Mouse (Mus musculus): ENCODE measurements around the gene Cd276. TPM values are rescaled to one million over a fixed set of nuclear protein-coding genes. Genes with fewer than 3 reads are reported as not detected.

Cd276 gene
- total RNA-seq, 4 experiments from 2014 or later, result 6.7 to 8.6 (median 7.7) TPM

DNA sequence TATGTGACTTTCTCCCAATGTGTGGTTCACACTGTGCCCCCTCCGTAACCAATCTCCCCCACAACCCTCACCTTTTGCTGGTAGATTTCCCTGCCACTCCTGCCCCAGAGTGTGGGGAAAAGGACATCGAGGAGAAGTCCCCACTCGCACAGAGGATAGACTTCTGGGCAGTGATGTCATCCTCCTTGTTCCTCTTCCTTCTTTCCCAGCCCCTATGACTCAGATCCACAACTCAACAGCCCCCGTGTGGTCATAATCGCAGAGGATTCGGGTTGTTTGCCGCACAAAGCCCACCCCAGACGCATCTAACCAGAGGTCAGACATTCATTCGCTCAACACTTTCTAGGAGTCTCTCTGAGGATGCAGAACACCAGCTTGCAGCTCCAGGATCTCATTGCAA, 3.2 kb downstream of the Cd276 start:
- DNase-seq (ENCODE audit: low spot score in 2 of 2), result no peak

- no peak for DNase-seq (ENCODE audit: low spot score in 2 of 2)
These were observed 4.3 kb downstream of the Cd276 start for GRCm38 (mm10) chr9:58550928-58551327.

DNA sequence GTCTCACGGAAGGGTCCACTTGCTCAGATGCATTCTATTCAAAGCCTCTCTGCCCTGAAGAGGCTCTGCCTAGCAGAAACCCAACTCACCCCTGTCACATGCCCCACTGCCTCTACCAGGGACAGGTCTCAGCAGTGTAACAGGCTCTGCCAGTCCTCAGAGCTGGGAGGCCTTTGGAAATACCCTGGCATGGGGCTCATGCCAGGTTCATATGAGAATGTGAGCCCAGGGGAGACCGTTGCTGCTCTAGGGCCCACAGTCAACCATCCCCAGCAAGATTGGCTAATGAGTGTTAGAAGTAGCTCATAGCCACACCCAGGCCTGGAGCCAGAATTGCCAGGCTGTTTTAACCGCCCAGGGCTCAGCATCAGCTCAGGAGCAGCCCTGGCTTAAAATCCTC, 5.5 kb downstream of the Cd276 start:
- DNase-seq (ENCODE audit: low spot score in 2 of 2), result no peak

- DNase-seq (ENCODE audit: low spot score in 2 of 2), result no peak
These were observed 6.3 kb downstream of the Cd276 start for GRCm38 (mm10) chr9:58548897-58549296.

- DNase-seq (ENCODE audit: low spot score in 2 of 2), result no peak
These were observed 8.4 kb downstream of the Cd276 start for GRCm38 (mm10) chr9:58546630-58547360.

- no peak for DNase-seq (ENCODE audit: low spot score in 2 of 2)
These were observed 9.8 kb downstream of the Cd276 start for GRCm38 (mm10) chr9:58545428-58545827.

GRCm38 (mm10) chr9:58544879-58545324, 10.3 kb downstream of the Cd276 start:
- DNase-seq (ENCODE audit: low spot score in 2 of 2), result peak in 1 of 2 experiments; percentile 45

GRCm38 (mm10) chr9:58541895-58542338, 13.3 kb downstream of the Cd276 start:
- DNase-seq (ENCODE audit: low spot score in 2 of 2), result peak; percentile 68 to 73

GRCm38 (mm10) chr9:58539886-58540285, 15.4 kb downstream of the Cd276 start:
- peak in 1 of 2 experiments; percentile 57 for DNase-seq (ENCODE audit: low spot score in 2 of 2)

- DNase-seq (ENCODE audit: low spot score in 2 of 2), result no peak
These were observed 17.5 kb downstream of the Cd276 start for GRCm38 (mm10) chr9:58537774-58538173.

DNA sequence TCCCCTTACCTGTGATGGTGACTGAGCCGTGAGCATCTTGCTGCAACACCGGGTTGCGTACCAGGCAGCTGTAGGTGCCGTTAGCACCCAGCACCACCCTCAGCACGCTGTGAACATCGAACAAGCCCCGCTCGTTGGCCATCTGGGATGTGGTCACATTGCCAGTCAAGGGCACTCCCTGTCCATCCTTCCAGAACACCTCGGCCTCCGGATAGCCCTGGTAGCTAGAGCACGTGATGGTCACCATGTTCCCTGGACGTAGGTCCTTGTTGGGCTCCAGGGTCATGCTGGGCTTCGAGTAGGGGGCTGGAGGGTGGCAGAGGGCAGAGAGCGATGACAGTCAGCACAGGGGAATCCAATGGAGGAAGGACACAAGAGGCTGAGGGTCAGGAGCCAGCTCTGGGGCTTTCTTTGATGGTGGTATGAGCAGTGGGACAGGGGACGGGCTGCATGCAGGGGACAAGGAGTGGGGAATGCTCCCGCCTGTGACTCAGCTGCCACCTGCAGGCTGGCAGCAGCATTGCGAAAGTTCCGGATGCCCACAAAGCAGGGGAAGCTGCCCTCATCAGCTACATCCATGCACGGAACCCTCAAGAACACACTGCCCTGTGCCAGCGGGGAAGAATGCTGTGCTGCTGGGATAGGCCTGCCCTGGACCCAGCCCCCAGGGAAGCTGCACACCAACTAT, 19.6 kb downstream of the Cd276 start:
- DNase-seq (ENCODE audit: low spot score in 2 of 2), result no peak

DNA sequence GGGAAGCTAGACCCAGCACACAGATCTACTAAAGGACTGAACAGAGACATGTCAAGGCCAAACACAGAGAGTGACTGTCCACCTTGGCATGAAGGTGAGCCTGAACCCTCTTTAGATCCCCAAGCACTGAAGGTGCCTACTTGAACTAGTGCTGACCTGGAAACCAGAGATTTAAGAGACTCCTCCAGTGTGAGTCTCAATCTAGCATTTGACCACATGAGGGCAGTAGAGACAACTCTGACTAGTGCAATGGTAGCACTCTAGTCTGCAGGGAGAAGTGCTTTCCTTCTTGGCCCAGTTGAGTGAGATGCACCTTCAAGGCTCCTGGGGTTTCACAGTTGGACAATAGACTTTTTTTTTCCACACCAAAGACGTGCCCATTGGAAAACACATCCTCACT, 20.5 kb downstream of the Cd276 start:
- DNase-seq (ENCODE audit: low spot score in 2 of 2), result peak in 1 of 2 experiments; percentile 48

DNA sequence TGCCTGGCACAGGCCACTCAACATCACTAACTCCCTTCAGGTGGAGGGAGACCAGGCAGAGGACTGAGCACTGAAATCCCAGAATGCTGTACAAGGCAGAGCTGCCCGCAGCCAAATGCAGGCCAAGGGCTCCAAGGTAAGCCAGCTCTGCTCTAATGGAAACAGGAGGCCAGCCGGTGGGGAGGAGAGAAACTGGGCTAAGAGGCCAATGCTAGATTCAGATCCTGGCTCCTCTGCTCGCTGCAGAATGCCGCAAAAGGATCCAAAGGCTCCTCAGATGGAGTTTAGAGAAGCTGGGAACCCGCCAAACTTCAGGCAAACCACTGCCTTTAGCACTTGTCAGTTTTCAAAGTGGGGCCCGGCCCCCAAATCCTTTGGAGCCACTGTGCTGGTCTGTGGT, 21.9 kb downstream of the Cd276 start:
- no peak for DNase-seq (ENCODE audit: low spot score in 2 of 2)

DNA sequence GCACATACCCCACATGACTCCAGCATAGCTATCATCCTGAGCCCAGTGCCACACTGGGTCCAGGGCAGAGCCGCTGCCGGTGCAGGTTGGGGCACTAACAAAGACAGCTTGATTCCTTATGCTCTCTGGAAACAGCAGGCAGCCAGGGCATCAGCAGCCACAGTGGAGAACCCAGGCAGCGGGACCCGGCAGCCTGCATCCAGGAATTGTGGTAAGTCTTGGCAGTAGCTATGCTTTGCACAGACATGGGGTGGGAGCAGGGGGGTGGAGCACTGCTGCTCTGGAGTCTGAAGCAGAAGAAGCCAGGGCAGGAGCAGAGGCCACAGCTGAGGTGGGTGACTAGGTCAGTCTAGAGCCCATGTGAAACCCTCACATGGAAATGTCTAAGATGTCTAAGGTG, 23.0 kb downstream of the Cd276 start:
- DNase-seq (ENCODE audit: low spot score in 2 of 2), result no peak

DNA sequence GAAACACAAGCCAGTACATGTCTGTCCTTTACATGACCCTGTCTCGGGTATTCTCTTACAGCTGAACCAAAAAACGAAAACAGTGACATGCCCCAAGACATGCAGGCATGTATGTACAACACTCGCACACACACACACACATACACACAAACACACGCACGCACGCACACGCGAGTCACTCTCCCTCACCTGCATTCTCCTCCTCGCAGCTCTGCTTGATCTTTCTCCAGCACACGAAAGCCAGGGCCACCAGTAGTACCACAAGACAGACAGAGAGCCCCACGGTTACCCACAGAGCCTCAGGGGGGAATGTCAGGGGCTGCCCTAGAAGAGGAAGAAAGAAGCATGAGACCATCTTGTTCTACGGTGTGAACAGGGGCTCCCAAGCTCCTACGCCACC, 24.8 kb downstream of the Cd276 start:
- DNase-seq (ENCODE audit: low spot score in 2 of 2), result no peak

DNA sequence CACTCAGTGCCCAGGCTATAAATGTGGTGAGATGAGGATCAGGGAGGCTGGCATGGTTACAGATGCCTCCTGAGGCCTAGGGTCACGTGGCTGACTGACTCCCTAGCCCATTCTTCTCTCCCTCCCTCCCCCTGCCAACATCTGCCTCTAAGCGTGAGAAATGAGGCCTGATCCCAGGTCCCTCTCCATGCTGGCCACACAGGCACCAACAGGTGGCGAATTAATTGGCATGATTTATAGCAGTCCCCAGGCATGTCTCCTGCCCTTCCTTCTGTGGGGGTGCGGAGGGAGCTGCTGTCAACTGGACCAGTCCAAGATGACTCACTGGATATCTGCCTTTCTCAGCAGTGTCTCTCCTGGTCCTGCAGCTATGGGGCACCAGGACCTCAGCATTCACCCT, 27.4 kb downstream of the Cd276 start:
- no peak for DNase-seq (ENCODE audit: low spot score in 2 of 2)

GRCm38 (mm10) chr9:58525108-58525507, 30.1 kb downstream of the Cd276 start:
- DNase-seq (ENCODE audit: low spot score in 2 of 2), result no peak

DNA sequence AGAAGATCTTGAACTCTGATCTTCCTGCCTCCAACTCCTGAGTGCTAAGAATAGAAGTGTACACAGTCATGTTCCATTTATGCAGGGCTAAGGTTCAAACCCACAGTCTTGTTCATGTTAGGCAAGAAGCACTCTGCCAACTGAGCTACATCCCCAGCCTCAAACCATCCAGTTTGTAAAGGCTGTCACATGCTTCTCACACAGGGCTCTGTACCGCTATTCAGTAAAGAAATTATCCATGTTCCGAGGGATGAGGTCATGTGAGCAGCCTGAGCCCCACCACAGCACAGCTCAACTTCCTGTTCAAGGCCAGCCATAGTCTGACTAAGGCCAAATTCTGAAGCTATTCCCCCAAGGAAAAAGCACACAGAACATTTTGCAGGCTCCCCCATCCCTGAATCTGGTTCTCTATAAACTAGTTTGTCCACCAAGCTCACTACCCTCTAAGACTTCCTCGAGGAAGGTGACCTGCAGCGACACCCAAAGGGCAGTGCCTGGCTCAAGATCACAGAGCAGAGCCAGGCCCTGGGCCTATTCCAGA, 33.3 kb downstream of the Cd276 start:
- DNase-seq (ENCODE audit: low spot score in 2 of 2), result no peak

- DNase-seq (ENCODE audit: low spot score in 2 of 2), result no peak
These were observed 34.2 kb downstream of the Cd276 start for GRCm38 (mm10) chr9:58520816-58521581.

DNA sequence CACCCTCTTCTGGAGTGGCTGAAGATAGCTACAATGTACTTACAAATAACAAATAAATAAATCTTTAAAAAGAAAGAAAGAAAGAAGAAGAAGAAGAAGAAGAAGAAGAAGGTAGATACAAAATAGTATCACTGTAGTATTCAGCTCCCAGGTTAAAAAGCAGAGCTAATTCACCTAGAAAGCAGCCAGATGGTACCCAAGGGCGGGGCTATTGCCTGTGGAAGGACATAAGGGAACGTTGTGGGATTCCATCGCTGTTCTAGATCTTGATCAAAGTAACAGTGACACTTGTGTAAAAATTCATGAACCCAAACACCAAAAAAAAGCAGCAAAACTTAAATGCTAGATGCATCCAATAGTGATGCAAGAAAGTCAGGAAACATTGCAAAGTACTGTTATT, 35.3 kb downstream of the Cd276 start:
- DNase-seq (ENCODE audit: low spot score in 2 of 2), result no peak

- DNase-seq (ENCODE audit: low spot score in 2 of 2), result no peak
These were observed 37.1 kb downstream of the Cd276 start for GRCm38 (mm10) chr9:58517866-58518750.

Data from layer of hippocampus, adult 8-10 months (tissue).